Mouse (Mus musculus) liver, postnatal 0 days (tissue): ENCODE results near the gene Csf1. TPM values are rescaled to one million over a fixed set of nuclear protein-coding genes. Genes with fewer than 3 reads are reported as not detected.

ENCODE experiments used
- ATAC-seq: fragments of 200-750 bp; cut with Nextera tagmentation; 2 replicates; pipeline ENCODE4 v1.8.0; 2017; ENCODE audit warnings: mild to moderate bottlenecking, moderate library complexity
- DNase-seq: peaks from one replicate; pipeline ENCODE4 v3.0.0-alpha.2; 2016
- H3K27ac ChIP-seq: fragments of 300-500 bp; sonication (generic); 2 replicates; pipeline ENCODE4 v1.5.1; 2014; ENCODE audit warnings: antibody characterized with exemption, moderate library complexity, mild to moderate bottlenecking, low read depth
- H3K27me3 ChIP-seq: fragments of 300-500 bp; sonication (generic); 2 replicates; pipeline ENCODE4 v1.6.1; 2014; ENCODE audit warnings: low read length, control low read depth, mixed read lengths; ENCODE audit not compliant: insufficient read depth
- H3K36me3 ChIP-seq: fragments of 300-500 bp; sonication (generic); replicated peaks from 2 replicates; pipeline ENCODE4 v1.6.1; 2014; ENCODE audit warnings: mild to moderate bottlenecking, control low read depth, low read length, moderate library complexity, mixed read lengths; ENCODE audit not compliant: insufficient read depth
- H3K4me1 ChIP-seq: fragments of 300-500 bp; sonication (generic); 2 replicates; pipeline ENCODE4 v1.6.1; 2014; ENCODE audit warnings: antibody characterized with exemption, mild to moderate bottlenecking, control low read depth; ENCODE audit not compliant: insufficient read depth
- H3K4me2 ChIP-seq: fragments of 300-500 bp; sonication (generic); 2 replicates; pipeline ENCODE4 v1.6.1; 2014; ENCODE audit warnings: low read depth, mild to moderate bottlenecking, low read length, moderate library complexity, mixed read lengths
- H3K4me3 ChIP-seq: fragments of 300-500 bp; sonication (generic); 2 replicates; pipeline ENCODE4 v1.5.1; 2014; ENCODE audit warnings: low read depth, low read length
- H3K9ac ChIP-seq: fragments of 300-500 bp; sonication (generic); replicated peaks from 2 replicates; pipeline ENCODE4 v1.6.1; 2014; ENCODE audit warnings: mild to moderate bottlenecking, moderate library complexity
- H3K9me3 ChIP-seq: fragments of 300-500 bp; sonication (generic); 2 replicates; pipeline ENCODE4 v1.6.1; 2016; ENCODE audit warnings: mild to moderate bottlenecking, control low read depth, low read length, mixed read lengths
- CTCF ChIP-seq: sonication (generic); IDR thresholded peaks from 2 replicates; pipeline ENCODE4 v1.5.1; 2016; ENCODE audit warnings: antibody characterized with exemption, low read depth
- EP300 ChIP-seq: IDR thresholded peaks from 2 replicates; pipeline ENCODE4 v1.6.1; 2016; ENCODE audit warnings: antibody characterized with exemption, low read depth, mild to moderate bottlenecking
- WGBS: fragments of 180-500 bp; shearing (Covaris S2); extraction: QIAGEN DNeasy Blood & Tissue Kit; methylation state at CpG from one replicate; pipeline ENCODE4 v1.1.7; 2014; ENCODE audit not compliant: insufficient replicate concordance; 5-methylcytosine and 5-hydroxymethylcytosine counted together
- polyA plus RNA-seq: library from polyadenylated mRNA; unstranded; fragments of >200 nt; fragmentation: Nextera tagmentation; extraction: Ambion mirVana; gene quantifications from 2 replicates; pipeline ENCODE4 v1.2.1, GENCODE M21; 2015

The Csf1 gene
- polyA plus RNA-seq, 1 experiment from 2014 or later: 7.2 TPM

- WGBS: 77% methylated on average over 2 of the region's 2 CpGs
- Histone ChIP-seq H3K4me3 (no peak overlapping the region), H3K27ac (no peak overlapping the region), H3K4me1 (peaks cover 11% of the 10 kb centered on the region), H3K9ac (no peak overlapping the region), H3K27me3 (no peaks in the 10 kb centered on the region), H3K9me3 (no peaks in the 10 kb centered on the region), H3K4me2 (no peak overlapping the region), H3K36me3 (no peaks in the 10 kb centered on the region)
- DNase-seq: no peak
- ATAC-seq: no peak
- TF ChIP-seq CTCF: no peak
- TF ChIP-seq EP300: no peak
Measured at GRCm38 (mm10) chr3:107700625-107701024, 59.6 kb downstream of the Csf1 start.

- Histone ChIP-seq H3K9me3 (no peaks in the 10 kb centered on the region), H3K27ac (peak overlapping the region; percentile 85), H3K4me2 (peak overlapping the region; percentile 50), H3K4me1 (peaks cover 23% of the 10 kb centered on the region), H3K4me3 (0 out of 2 replicates have a peak overlapping the region, but pooled peaks have one; percentile 86), H3K36me3 (no peaks in the 10 kb centered on the region), H3K9ac (peak overlapping the region; percentile 22; the same call in 1 of the 2 replicates), H3K27me3 (no peaks in the 10 kb centered on the region)
- WGBS: 43% methylated on average over 3 of the region's 3 CpGs
- peak; percentile 47 for ATAC-seq
- no peak for DNase-seq
- TF ChIP-seq EP300 (no peak), CTCF (no peak)
Measured at GRCm38 (mm10) chr3:107696910-107697309, 63.4 kb downstream of the Csf1 start.

- peak; percentile 98 for TF ChIP-seq CTCF
- no peak; the same call in 1 of the 2 replicates for TF ChIP-seq EP300
- H3K4me1 ChIP-seq: peaks cover 23% of the 10 kb centered on the region
- H3K9ac ChIP-seq: peak within 1 kb of the TSS; percentile 93
- no peaks in the 10 kb centered on the region for H3K9me3 ChIP-seq
- ATAC-seq (peak; percentile 94), DNase-seq (peak; percentile 99)
- peak within 1 kb of the TSS; percentile 83 for H3K4me2 ChIP-seq
- H3K27ac ChIP-seq: peak within 1 kb of the TSS; percentile 97
- WGBS: under 1% methylated on average over 69 of the region's 93 CpGs
- H3K27me3 ChIP-seq: no peaks in the 10 kb centered on the region
- no peaks in the 10 kb centered on the region for H3K36me3 ChIP-seq
- H3K4me3 ChIP-seq: peak within 1 kb of the TSS; percentile 86
Measured at GRCm38 (mm10) chr3:107695948-107696881, 64.1 kb downstream of the Csf1 start, which contains the start of gene Ahcyl1. TSS of gene Ahcyl1 (minus strand) at chr3:107696560.

- Histone ChIP-seq H3K9ac (peak overlapping the region; percentile 93), H3K36me3 (no peaks in the 10 kb centered on the region), H3K4me3 (peak overlapping the region; percentile 86), H3K4me1 (peaks cover 28% of the 10 kb centered on the region), H3K27ac (peak overlapping the region; percentile 97), H3K27me3 (no peaks in the 10 kb centered on the region), H3K4me2 (peak overlapping the region; percentile 83), H3K9me3 (no peaks in the 10 kb centered on the region)
- ATAC-seq (no peak), DNase-seq (no peak)
- WGBS: 6% methylated on average over 16 of the region's 16 CpGs
- TF ChIP-seq CTCF: no peak
- no peak for TF ChIP-seq EP300
Measured at GRCm38 (mm10) chr3:107695219-107695947, 64.9 kb downstream of the Csf1 start.

GRCm38 (mm10) chr3:107694256-107694900 is 65.9 kb downstream of the Csf1 start:
- no peak for DNase-seq
- Histone ChIP-seq H3K36me3 (no peaks in the 10 kb centered on the region), H3K4me1 (peaks cover 33% of the 10 kb centered on the region), H3K4me3 (peak overlapping the region; percentile 86), H3K9me3 (no peaks in the 10 kb centered on the region), H3K27ac (no peak overlapping the region), H3K4me2 (peak overlapping the region; percentile 83), H3K27me3 (no peaks in the 10 kb centered on the region), H3K9ac (peak overlapping the region; percentile 93)
- 59% methylated on average over 2 of the region's 2 CpGs for WGBS
- ATAC-seq: no peak
- TF ChIP-seq EP300 (no peak), CTCF (no peak)

Other genes with a start within 250 kb of the Csf1 start
- gene Slc6a17, start 242.5 kb downstream of the Csf1 start, polyA plus RNA-seq: 0.02 and 0.08 TPM in 2 replicates
- gene Ubl4b, start 205.4 kb downstream of the Csf1 start, polyA plus RNA-seq: not detected in 2 replicates
- not detected in 2 replicates for gene Alx3, start 165.4 kb downstream of the Csf1 start, polyA plus RNA-seq
- not detected in 2 replicates for gene Gm10961, start 129.1 kb downstream of the Csf1 start, polyA plus RNA-seq
- 6.6 and 7.0 TPM in 2 replicates for gene Strip1, start 128.8 kb downstream of the Csf1 start, polyA plus RNA-seq
- gene Ahcyl1, start 63.9 kb downstream of the Csf1 start, polyA plus RNA-seq: 18.1 and 19.8 TPM in 2 replicates
- gene Eps8l3, start 116.8 kb upstream of the Csf1 start, polyA plus RNA-seq: not detected in 2 replicates
- gene Gstm5, start 135.4 kb upstream of the Csf1 start, polyA plus RNA-seq: 126 and 134 TPM in 2 replicates
- 39.2 and 42.2 TPM in 2 replicates for gene Gstm7, start 171.3 kb upstream of the Csf1 start, polyA plus RNA-seq
- 17.2 and 18.0 TPM in 2 replicates for gene Gstm6, start 183.3 kb upstream of the Csf1 start, polyA plus RNA-seq
- 1.9 and 2.0 TPM in 2 replicates for gene Gstm3, start 208.8 kb upstream of the Csf1 start, polyA plus RNA-seq
- gene Gstm2, start 226.0 kb upstream of the Csf1 start, polyA plus RNA-seq: 11.7 TPM in 2 replicates